Mouse (Mus musculus) heart, embryonic 16.5 days (tissue): ENCODE data around the gene Drd3. TPM values are rescaled to one million over a fixed set of nuclear protein-coding genes. Genes with fewer than 3 reads are reported as not detected.

Experiments
- ATAC-seq: fragments of 200-750 bp; cut with Nextera tagmentation; replicated peaks from 2 replicates; pipeline ENCODE4 v1.8.0; 2017; ENCODE audit warnings: moderate number of reproducible peaks; ENCODE audit not compliant: insufficient read depth, low FRiP score; ENCODE audit errors: extremely low read depth
- H3K27ac ChIP-seq: fragments of 300-500 bp; sonication (generic); 2 replicates; pipeline ENCODE4 v1.5.1; 2014; ENCODE audit warnings: mild to moderate bottlenecking, low read length, control low read depth, moderate library complexity
- H3K27me3 ChIP-seq: fragments of 300-500 bp; sonication (generic); 2 replicates; pipeline ENCODE4 v1.6.1; 2014; ENCODE audit warnings: low read length, mixed read lengths; ENCODE audit not compliant: control insufficient read depth, insufficient read depth
- H3K36me3 ChIP-seq: fragments of 300-500 bp; sonication (generic); 2 replicates; pipeline ENCODE4 v1.6.1; 2014; ENCODE audit not compliant: control insufficient read depth, insufficient read depth
- H3K4me1 ChIP-seq: fragments of 300-500 bp; sonication (generic); 2 replicates; pipeline ENCODE4 v1.6.1; 2014; ENCODE audit warnings: low read length, mixed read lengths; ENCODE audit not compliant: control insufficient read depth, insufficient read depth
- H3K4me2 ChIP-seq: fragments of 300-500 bp; sonication (generic); 2 replicates; pipeline ENCODE4 v1.6.1; 2014; ENCODE audit warnings: low read depth, mild to moderate bottlenecking, control low read depth, low read length
- H3K4me3 ChIP-seq: fragments of 300-500 bp; sonication (generic); 2 replicates; pipeline ENCODE4 v1.5.1; 2014; ENCODE audit warnings: mild to moderate bottlenecking, control low read depth, low read length
- H3K9ac ChIP-seq: fragments of 300-500 bp; sonication (generic); 2 replicates; pipeline ENCODE4 v1.6.1; 2014; ENCODE audit warnings: low read length, control low read depth
- H3K9me3 ChIP-seq: fragments of 300-500 bp; sonication (generic); replicated peaks from 2 replicates; pipeline ENCODE4 v1.6.1; 2016; ENCODE audit warnings: low read length; ENCODE audit not compliant: control insufficient read depth
- WGBS: fragments of 180-500 bp; shearing (Covaris S2); extraction: QIAGEN DNeasy Blood & Tissue Kit; methylation state at CpG from one replicate; pipeline ENCODE4 v1.1.7; 2014; 5-methylcytosine and 5-hydroxymethylcytosine counted together
- polyA plus RNA-seq: library from polyadenylated mRNA; unstranded; fragments of >200 nt; fragmentation: Nextera tagmentation; extraction: Ambion mirVana; gene quantifications from 2 replicates; pipeline ENCODE4 v1.2.1, GENCODE M21; 2015

Gene Drd3
- polyA plus RNA-seq, 1 experiment from 2014 or later: not detected

GRCm38 (mm10) chr16:43730281-43730680 is 23.5 kb upstream of the Drd3 start:
- Histone ChIP-seq H3K4me3 (no peak overlapping the region), H3K9me3 (no peaks in the 10 kb centered on the region), H3K4me1 (no peaks in the 10 kb centered on the region), H3K4me2 (no peak overlapping the region), H3K27ac (no peak overlapping the region), H3K36me3 (no peaks in the 10 kb centered on the region), H3K9ac (no peak overlapping the region), H3K27me3 (no peaks in the 10 kb centered on the region)
- no peak for ATAC-seq
- 56% methylated on average over 4 of the region's 4 CpGs for WGBS

GRCm38 (mm10) chr16:43732496-43732895 is 21.3 kb upstream of the Drd3 start:
- no peaks in the 10 kb centered on the region for H3K9me3 ChIP-seq
- WGBS: 80% methylated on average over 10 of the region's 10 CpGs
- no peak overlapping the region for H3K27ac ChIP-seq
- H3K9ac ChIP-seq: no peak overlapping the region
- no peak overlapping the region for H3K4me2 ChIP-seq
- H3K27me3 ChIP-seq: no peaks in the 10 kb centered on the region
- no peaks in the 10 kb centered on the region for H3K4me1 ChIP-seq
- no peak for ATAC-seq
- no peaks in the 10 kb centered on the region for H3K36me3 ChIP-seq
- no peak overlapping the region for H3K4me3 ChIP-seq

GRCm38 (mm10) chr16:43732900-43733299 is 20.9 kb upstream of the Drd3 start:
- WGBS: 86% methylated on average over 5 of the region's 5 CpGs
- Histone ChIP-seq H3K9ac (no peak overlapping the region), H3K4me2 (no peak overlapping the region), H3K27me3 (no peaks in the 10 kb centered on the region), H3K27ac (no peak overlapping the region), H3K4me3 (no peak overlapping the region), H3K4me1 (no peaks in the 10 kb centered on the region), H3K36me3 (no peaks in the 10 kb centered on the region), H3K9me3 (no peaks in the 10 kb centered on the region)
- ATAC-seq: no peak

- no peaks in the 10 kb centered on the region for H3K27me3 ChIP-seq
- no peak overlapping the region for H3K4me3 ChIP-seq
- H3K4me2 ChIP-seq: no peak overlapping the region
- ATAC-seq: no peak
- H3K9ac ChIP-seq: no peak overlapping the region
- H3K9me3 ChIP-seq: no peaks in the 10 kb centered on the region
- H3K27ac ChIP-seq: no peak overlapping the region
- WGBS: 57% methylated on average over 4 of the region's 4 CpGs
- no peaks in the 10 kb centered on the region for H3K36me3 ChIP-seq
- no peaks in the 10 kb centered on the region for H3K4me1 ChIP-seq
Measured at GRCm38 (mm10) chr16:43737933-43738332, 15.9 kb upstream of the Drd3 start.

- Histone ChIP-seq H3K36me3 (no peaks in the 10 kb centered on the region), H3K4me1 (no peaks in the 10 kb centered on the region), H3K9me3 (no peaks in the 10 kb centered on the region), H3K27me3 (no peaks in the 10 kb centered on the region), H3K4me3 (no peak overlapping the region), H3K4me2 (no peak overlapping the region), H3K27ac (no peak overlapping the region), H3K9ac (no peak overlapping the region)
- WGBS: 78% methylated on average over 2 of the region's 2 CpGs
- no peak for ATAC-seq
Measured at GRCm38 (mm10) chr16:43740936-43741335, 12.9 kb upstream of the Drd3 start.

- no peak overlapping the region for H3K4me2 ChIP-seq
- no peaks in the 10 kb centered on the region for H3K4me1 ChIP-seq
- no peak overlapping the region for H3K9ac ChIP-seq
- H3K36me3 ChIP-seq: no peaks in the 10 kb centered on the region
- no peak overlapping the region for H3K4me3 ChIP-seq
- no peak for ATAC-seq
- WGBS: 78% methylated on average over 2 of the region's 2 CpGs
- no peak overlapping the region for H3K27ac ChIP-seq
- no peaks in the 10 kb centered on the region for H3K27me3 ChIP-seq
- H3K9me3 ChIP-seq: no peaks in the 10 kb centered on the region
Measured at GRCm38 (mm10) chr16:43748424-43748823, 5.4 kb upstream of the Drd3 start.

- 77% methylated on average over 8 of the region's 8 CpGs for WGBS
- Histone ChIP-seq H3K27ac (no peak overlapping the region), H3K9ac (no peak overlapping the region), H3K4me3 (no peak overlapping the region), H3K4me2 (no peak overlapping the region), H3K4me1 (no peaks in the 10 kb centered on the region), H3K27me3 (no peaks in the 10 kb centered on the region), H3K36me3 (no peaks in the 10 kb centered on the region), H3K9me3 (no peaks in the 10 kb centered on the region)
- no peak for ATAC-seq
Measured at GRCm38 (mm10) chr16:43752900-43753299, 926 bp upstream of the Drd3 start.

- 16% methylated on average over 3 of the region's 3 CpGs for WGBS
- H3K27ac ChIP-seq: peak overlapping the region; percentile 88
- peak; percentile 98 for ATAC-seq
Measured at GRCm38 (mm10) chr16:43772358-43772757, 18.5 kb downstream of the Drd3 start.

GRCm38 (mm10) chr16:43772766-43773165 is 18.9 kb downstream of the Drd3 start:
- H3K4me1 ChIP-seq: peaks cover 11% of the 10 kb centered on the region
- ATAC-seq: peak; percentile 75
- peak overlapping the region; percentile 40; the same call in 1 of the 2 replicates for H3K4me2 ChIP-seq
- no peak overlapping the region for H3K4me3 ChIP-seq
- WGBS: 62% methylated on average over 1 of the region's 1 CpGs
- no peaks in the 10 kb centered on the region for H3K27me3 ChIP-seq
- peaks cover 4% of the 10 kb centered on the region; the same call in 1 of the 2 replicates for H3K9me3 ChIP-seq
- no peak overlapping the region for H3K9ac ChIP-seq
- no peaks in the 10 kb centered on the region for H3K36me3 ChIP-seq
- H3K27ac ChIP-seq: peak overlapping the region; percentile 88

More at GRCm38 (mm10) chr16:43772358-43772757, 18.5 kb downstream of the Drd3 start:
- H3K36me3 ChIP-seq: no peaks in the 10 kb centered on the region
- H3K9me3 ChIP-seq: peaks cover 4% of the 10 kb centered on the region; the same call in 1 of the 2 replicates
- H3K4me2 ChIP-seq: peak overlapping the region; percentile 40; the same call in 1 of the 2 replicates
- H3K9ac ChIP-seq: no peak overlapping the region
- no peak overlapping the region for H3K4me3 ChIP-seq
- peaks cover 11% of the 10 kb centered on the region for H3K4me1 ChIP-seq
- H3K27me3 ChIP-seq: no peaks in the 10 kb centered on the region
